Mouse (Mus musculus) mature B cell (primary cell): ENCODE results near the gene Saal1.
"Not testable (repeated sequence)": the region's sequence is repeated elsewhere in the genome, so short reads cannot be mapped to it uniquely, and the experiment has no call there.

Experiments
- in situ Hi-C: fragments of 300-500 bp; cut with MboI; formaldehyde crosslinking; loops from 2 replicates; pipeline ENCODE4 v1.14.3; 2019

The Saal1 gene

DNA sequence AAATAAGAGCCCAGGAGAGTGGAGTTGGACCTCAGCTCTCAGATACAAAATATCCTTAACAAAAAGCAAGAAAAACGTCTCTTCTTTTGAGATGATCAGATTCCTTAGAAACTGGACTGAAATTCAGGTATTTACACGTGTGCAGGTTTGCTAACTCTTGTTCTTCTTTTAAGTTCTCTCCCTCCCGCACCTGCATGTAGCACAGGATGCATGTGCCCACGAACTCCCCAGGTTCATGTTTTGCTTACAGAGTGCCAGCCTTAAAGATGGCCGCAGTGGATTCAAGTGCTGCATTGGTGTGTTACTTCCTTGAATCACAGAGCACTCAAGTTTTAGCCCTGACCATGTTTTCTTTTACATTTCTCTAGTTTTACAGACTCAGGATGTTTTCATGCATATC lies 23.7 kb downstream of the Saal1 start:
- in situ Hi-C loops, result no loop called here

DNA sequence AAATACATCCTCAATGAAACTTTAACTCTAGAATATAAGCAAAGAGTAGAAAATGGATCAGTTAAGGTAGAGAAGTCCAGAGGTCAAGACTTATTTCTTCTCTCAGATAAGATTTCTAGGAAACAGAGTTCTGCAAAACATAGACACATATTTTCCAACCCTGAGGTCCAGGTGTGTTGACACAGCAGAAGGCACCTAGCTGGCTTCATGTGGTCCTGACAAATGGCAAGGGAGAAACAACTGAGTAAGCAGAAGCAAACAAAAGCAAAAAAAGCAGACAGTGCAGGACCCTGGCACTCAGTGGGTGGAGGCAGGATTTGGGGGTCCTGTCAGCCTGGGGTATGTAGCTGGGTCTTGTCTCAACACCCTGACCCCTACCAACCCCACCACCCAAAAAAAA lies 29.7 kb downstream of the Saal1 start:
- in situ Hi-C loops, result no loop called here

GRCm38 (mm10) chr7:46679044-46679443 lies 31.4 kb downstream of the Saal1 start:
- in situ Hi-C loops, result not testable (repeated sequence)

GRCm38 (mm10) chr7:46678417-46678816 lies 32.1 kb downstream of the Saal1 start:
- in situ Hi-C loops, result no loop called here

DNA sequence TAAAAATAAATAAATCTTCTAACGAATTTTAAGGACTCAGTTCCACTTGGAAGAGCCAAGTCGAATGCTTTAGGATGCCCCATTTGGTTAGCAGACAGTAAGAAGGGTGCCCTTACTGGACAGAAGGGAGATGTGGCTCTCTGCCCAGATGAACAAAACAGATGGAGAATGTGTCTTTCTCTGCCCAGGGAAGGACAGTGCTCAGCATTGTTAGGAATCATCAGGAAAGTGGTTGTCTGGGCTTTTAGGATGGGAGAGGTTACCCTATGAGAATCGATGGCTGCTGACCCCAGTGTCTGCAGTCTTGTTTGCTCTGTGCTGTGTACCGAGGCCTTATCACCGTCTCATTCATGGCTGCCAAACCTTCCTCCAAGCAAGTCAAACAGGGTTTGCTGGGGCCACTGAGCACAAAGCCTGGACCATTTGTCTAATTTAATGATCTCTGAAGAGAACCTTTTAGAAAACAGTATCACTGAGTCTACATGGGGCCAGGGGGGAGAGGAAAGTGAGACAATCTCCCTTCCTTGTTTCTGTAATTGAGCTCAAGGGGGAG lies 33.6 kb downstream of the Saal1 start:
- in situ Hi-C loops, result no loop called here

GRCm38 (mm10) chr7:46675886-46676285 lies 34.6 kb downstream of the Saal1 start:
- in situ Hi-C loops, result no loop called here

- in situ Hi-C loops, result no loop called here
Measured at GRCm38 (mm10) chr7:46675061-46675460, 35.4 kb downstream of the Saal1 start.

DNA sequence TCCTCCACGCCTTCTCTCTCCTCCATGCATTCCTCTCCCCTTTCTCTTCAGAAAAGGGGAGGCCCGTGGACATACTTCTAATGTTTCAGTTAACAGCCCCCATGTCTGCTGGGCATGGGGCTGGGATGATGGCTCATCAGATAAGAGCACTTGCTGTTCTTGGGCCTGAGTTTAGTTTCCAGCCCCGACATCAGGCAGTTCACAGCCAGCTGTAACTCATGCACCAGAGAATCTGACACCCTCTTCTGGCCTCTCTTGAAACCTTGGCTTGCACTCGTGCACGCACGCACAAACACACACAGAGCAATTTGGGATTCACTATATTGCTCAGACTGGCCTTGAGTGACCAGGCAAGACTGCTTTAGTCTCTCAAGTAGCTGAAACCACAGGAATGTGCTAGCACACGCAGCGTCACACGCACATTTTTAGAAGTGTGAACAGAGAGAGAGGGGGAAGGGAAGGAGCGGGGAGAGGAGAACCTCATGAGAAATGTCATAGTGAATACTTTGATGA lies 38.3 kb downstream of the Saal1 start, which contains the start of gene Tph1:
TSS of gene Tph1 (minus strand) at position 378 of the 513 bp plus-strand sequence.
- in situ Hi-C loops, result no loop called here

DNA sequence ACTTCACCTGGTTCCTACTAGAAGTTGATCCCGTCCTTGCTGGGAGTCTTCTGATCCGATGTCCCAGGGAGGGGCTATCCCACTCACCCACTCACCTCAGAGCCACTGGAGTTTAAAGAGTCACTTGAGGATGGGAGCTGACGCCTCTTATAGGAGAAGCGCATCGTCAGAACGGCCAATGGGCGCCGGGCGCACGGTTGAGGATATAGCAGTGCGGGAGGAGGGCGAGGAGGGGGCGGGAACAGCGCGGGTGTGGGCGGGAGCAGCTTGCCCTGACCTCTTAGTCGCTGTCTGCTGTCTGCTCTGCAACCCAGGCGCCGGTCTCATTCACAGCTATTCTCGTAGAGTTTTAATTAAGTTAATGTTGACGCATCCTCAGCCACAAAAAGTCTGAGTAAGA lies 43.2 kb downstream of the Saal1 start:
- in situ Hi-C loops, result no loop called here

DNA sequence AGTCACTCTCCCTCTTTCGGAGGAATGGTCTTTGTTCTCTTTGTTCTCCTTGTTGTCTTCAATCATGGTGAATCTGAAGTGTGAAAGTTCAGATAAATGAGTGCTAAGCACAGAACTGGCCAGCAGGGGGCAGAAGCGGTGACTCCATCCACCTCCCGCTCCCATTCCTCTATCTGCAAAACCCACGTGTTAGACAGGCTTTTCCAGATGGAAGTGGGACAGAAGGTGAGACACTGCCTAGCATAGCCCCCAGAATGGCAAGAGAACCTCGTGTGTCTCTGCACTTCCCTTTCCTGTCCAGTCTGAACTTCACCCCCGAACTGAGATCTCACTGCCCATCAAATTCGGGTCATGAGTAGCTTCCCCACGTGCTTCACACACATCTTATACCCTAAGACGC lies 45.2 kb downstream of the Saal1 start:
- in situ Hi-C loops, result no loop called here

DNA sequence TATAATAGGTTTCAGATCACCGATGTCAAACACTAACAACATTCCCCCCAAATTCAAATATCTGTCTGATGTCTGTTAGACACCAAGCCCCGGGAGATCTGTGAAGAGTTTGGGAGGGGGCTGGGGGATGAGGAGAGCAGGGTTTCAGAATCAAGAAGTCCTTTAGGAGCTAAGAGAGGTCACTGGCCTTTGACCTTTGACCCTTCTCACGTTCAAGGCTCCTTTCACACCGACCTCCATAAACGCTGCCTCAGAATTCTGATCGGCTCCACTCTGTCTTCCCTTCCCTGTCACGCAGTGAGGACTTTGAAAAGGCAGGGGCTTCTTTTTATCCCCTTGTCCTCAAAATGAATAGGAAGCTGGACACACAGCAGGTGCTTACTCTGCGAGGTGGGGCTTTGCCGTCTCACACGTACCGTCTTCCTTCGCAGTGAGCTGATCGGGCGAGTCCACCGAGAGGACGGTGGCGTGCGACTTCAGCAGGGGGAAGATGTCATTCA lies 48.8 kb downstream of the Saal1 start:
- in situ Hi-C loops, result no loop called here

DNA sequence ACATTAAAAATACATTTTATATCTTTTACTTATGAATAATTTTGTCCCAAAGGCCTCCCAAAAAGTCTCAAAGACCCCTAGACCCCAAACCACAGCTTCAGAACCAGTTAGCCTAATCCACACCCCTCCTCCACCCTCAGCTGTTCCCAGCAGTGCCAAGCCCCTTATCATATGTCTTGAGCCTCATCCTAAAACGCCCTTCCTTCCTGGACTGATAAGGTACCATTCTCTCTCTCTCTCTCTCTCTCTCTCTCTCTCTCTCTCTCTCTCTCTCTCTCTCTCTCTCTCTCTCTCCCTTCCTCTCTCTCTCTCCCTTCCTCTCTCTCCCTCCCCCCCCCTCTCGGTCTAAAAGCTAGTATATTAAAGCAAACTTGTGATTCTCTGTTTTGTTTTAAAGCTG lies 58.2 kb downstream of the Saal1 start:
- in situ Hi-C loops, result no loop called here

DNA sequence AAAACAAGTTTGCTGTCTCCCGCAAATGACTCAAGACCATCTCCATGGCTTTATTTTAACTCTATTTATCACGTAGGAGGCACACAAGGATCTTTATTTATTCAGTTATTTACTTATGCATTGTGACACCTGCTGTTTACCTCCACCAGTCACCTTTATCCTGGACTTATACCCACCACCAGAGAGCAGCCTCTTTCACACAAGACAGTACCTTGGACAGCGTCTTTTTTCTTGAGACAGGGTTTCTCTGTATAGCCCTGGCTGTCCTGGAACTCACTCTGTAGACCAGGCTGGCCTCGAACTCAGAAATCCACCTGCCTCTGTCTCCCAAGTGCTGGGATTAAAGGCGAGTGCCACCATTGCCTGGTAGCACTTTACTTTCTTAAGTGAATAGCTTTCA lies 60.2 kb downstream of the Saal1 start:
- in situ Hi-C loops, result not testable (repeated sequence)

- in situ Hi-C loops, result no loop called here
Measured at GRCm38 (mm10) chr7:46648431-46649140, 61.9 kb downstream of the Saal1 start.

DNA sequence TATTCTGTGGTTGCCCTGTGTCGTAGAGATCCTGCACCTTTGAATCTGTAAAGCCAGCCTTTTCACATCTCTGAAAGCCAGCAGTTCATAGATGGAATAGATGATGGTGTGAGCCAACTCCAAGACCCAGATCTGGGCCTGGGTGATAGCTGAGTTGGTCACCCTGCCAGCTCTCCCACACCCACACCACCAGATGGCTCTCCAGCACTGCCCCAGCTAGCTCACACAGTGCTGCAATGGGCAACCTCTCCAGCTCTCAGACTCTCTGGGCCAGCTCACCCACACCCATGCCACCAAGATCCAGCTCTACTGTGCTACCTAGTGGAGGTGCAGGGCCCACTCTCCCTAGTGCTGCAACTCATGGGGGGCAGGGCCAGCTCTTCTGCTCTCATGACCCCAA lies 67.3 kb downstream of the Saal1 start:
- in situ Hi-C loops, result no loop called here

GRCm38 (mm10) chr7:46640062-46640461 lies 70.4 kb downstream of the Saal1 start:
- in situ Hi-C loops, result no loop called here

DNA sequence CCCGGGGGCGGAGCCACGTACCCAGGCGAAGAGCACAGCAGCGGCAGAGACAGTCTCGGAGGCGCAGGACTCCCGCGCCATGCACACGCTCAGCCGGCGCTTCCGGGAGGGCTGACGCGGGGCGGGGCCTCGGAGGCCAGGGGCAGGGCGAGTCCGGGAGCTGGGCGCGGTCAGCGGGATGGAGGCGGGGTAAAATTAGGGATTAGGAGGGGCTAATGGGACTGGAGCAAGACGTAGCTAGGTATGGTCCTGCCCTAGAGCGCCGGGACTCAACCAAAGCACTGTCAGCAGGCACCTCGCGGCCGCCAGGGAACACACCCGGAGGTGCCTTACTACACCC lies 70.8 kb downstream of the Saal1 start, which contains the start of gene Sergef:
TSS of gene Sergef (minus strand) at position 116 of the 340 bp plus-strand sequence.
- in situ Hi-C loops, result no loop called here

GRCm38 (mm10) chr7:46638889-46639691 lies 71.4 kb downstream of the Saal1 start:
- in situ Hi-C loops, result no loop called here
